Mouse (Mus musculus): ENCODE data around the gene Atad3a.

GRCm38 (mm10) chr4:155769496-155769879 lies 8.6 kb upstream of the Atad3a start:
- TF ChIP-seq ZC3H11A (IDR thresholded peaks at IDR 0.05; ENCODE audit: borderline replicate concordance, low read depth, low read length) (no peak), MAFK (IDR thresholded peaks at IDR 0.05; ENCODE audit: insufficient read depth, low read depth, low read length) (no peak), CHD2 (IDR thresholded peaks at IDR 0.05; ENCODE audit: low read depth, low read length) (no peak), ZNF384 (IDR thresholded peaks at IDR 0.05; ENCODE audit: low read depth, low read length) (no peak), HCFC1 (IDR thresholded peaks at IDR 0.05; ENCODE audit: borderline replicate concordance, insufficient read depth, low read length) (no peak)
